ENCODE assay signal across 25 mouse cellular contexts in the genomic region with DNA sequence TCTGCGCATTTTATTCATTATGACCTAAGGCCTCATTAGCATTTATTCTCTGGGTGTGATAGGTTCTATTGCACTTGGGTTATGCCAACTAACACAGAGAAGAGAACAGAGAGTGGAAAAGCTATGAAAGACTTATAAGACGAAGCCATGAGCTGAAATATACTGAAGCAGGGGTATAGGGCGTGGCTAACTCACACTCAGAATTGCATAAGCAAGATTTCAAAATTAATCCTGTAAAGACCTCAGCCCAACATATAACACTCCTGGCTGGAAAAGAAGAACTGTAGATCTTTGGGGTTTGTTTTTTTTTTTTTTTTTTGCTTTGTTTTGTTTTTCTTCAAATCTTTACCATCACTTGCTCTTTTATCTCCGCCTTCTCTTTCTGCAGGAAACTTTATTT. TPM values are rescaled to one million over a fixed set of nuclear protein-coding genes. Genes with fewer than 3 reads are reported as not detected.
A peak's percentile ranks its signal among the peaks of the same experiment; 100 is the strongest.
DNase-seq lines count a peak whose midpoint lies in the region; ATAC-seq and TF ChIP-seq lines count a peak whose summit lies in the region.
"Had no signal": no experiment of that assay in that cellular context is flagged by ENCODE, and none has a peak within 500 bp of the region (broad histone marks: within the 10 kb centered on the region; RNA-seq: fewer than 3 reads in every experiment).

A gene (plus strand): TSS at position 228 of the 400 bp plus-strand sequence.

- TF ChIP-seq CTCF in bone marrow, adult 2 months (IDR thresholded peaks at IDR 0.05; ENCODE audit: control insufficient read depth, insufficient read depth, low read length): no peak
- TF ChIP-seq CTCF in cerebellum, adult 2 months (IDR thresholded peaks at IDR 0.05; ENCODE audit: borderline replicate concordance, insufficient read depth, low read depth, low read length): no peak

- peak within 1 kb of the TSS; percentile 50; the same call in 1 of the 2 replicates for H3K27ac ChIP-seq in bone marrow, adult 2 months (ENCODE audit: control insufficient read depth, insufficient read depth, low read depth, low read length, poor library complexity)
- no peak within 1 kb of the TSS for H3K27ac ChIP-seq in cerebellum, adult 2 months (ENCODE audit: insufficient read depth, low read length)
- no peak within 1 kb of the TSS for H3K27ac ChIP-seq in forebrain, embryonic 12.5 days
- H3K27ac ChIP-seq: heart, embryonic 15.5 days; hindbrain, embryonic 15.5 days; limb, embryonic 13.5 days; liver, embryonic 12.5 days; stomach, postnatal 0 days had no signal

- no peaks in the 10 kb centered on the region for H3K27me3 ChIP-seq in cerebellum, adult 2 months (ENCODE audit: control insufficient read depth, insufficient read depth, low read length)
- H3K27me3 ChIP-seq in forebrain, embryonic 12.5 days: no peaks in the 10 kb centered on the region
- H3K27me3 ChIP-seq: heart, embryonic 15.5 days; hindbrain, embryonic 15.5 days; limb, embryonic 13.5 days; liver, embryonic 12.5 days had no signal

- H3K9me3 ChIP-seq in forebrain, embryonic 12.5 days: no peaks in the 10 kb centered on the region
- H3K9me3 ChIP-seq: heart, embryonic 15.5 days; hindbrain, embryonic 15.5 days; limb, embryonic 13.5 days; liver, embryonic 12.5 days had no signal

- peaks cover 3% of the 10 kb centered on the region; the same call in 1 of the 2 replicates for H3K4me1 ChIP-seq in bone marrow, adult 2 months (ENCODE audit: control insufficient read depth, insufficient read depth, low read length)
- no peaks in the 10 kb centered on the region for H3K4me1 ChIP-seq in cerebellum, adult 2 months (ENCODE audit: control insufficient read depth, insufficient read depth, low read length)
- no peaks in the 10 kb centered on the region for H3K4me1 ChIP-seq in forebrain, embryonic 12.5 days
- H3K4me1 ChIP-seq: heart, embryonic 15.5 days; hindbrain, embryonic 15.5 days; limb, embryonic 13.5 days had no signal

- no peak within 1 kb of the TSS for H3K9ac ChIP-seq in forebrain, embryonic 12.5 days
- H3K9ac ChIP-seq: heart, embryonic 15.5 days; hindbrain, embryonic 15.5 days; limb, embryonic 13.5 days; liver, embryonic 12.5 days had no signal

- TF ChIP-seq POLR2A in bone marrow, adult 2 months (IDR thresholded peaks at IDR 0.05; ENCODE audit: borderline replicate concordance, control insufficient read depth, low read depth, low read length): no peak
- no peak for TF ChIP-seq POLR2A in cerebellum, adult 2 months (IDR thresholded peaks at IDR 0.05; ENCODE audit: borderline replicate concordance, insufficient read depth, low read length)

- DNase-seq in right cerebral cortex, postnatal 25 days: no peak
- DNase-seq in cerebellum, adult 2 months: no peak
- DNase-seq: adrenal gland, postnatal 14 days; cerebellum, adult 11 months; cerebellum, postnatal 10 days; gastrocnemius, postnatal 25 days; heart, postnatal 4 days; kidney, postnatal 36 days; lung, adult 18-20 months; right cerebral cortex, adult 18-20 months had no signal

- H3K4me2 ChIP-seq in forebrain, embryonic 12.5 days: no peak within 1 kb of the TSS
- H3K4me2 ChIP-seq: heart, embryonic 15.5 days; hindbrain, embryonic 15.5 days; limb, embryonic 13.5 days; liver, embryonic 12.5 days had no signal

- peak within 1 kb of the TSS; percentile 62 for H3K4me3 ChIP-seq in bone marrow, adult 2 months (replicated peaks; ENCODE audit: control insufficient read depth, low read depth, low read length)
- no peak within 1 kb of the TSS for H3K4me3 ChIP-seq in cerebellum, adult 2 months (replicated peaks; ENCODE audit: insufficient read depth, low read depth, low read length)
- no peak within 1 kb of the TSS for H3K4me3 ChIP-seq in forebrain, embryonic 12.5 days (replicated peaks)
- H3K4me3 ChIP-seq: heart, embryonic 15.5 days; hindbrain, embryonic 15.5 days; limb, embryonic 13.5 days; liver, embryonic 12.5 days had no signal

- H3K36me3 ChIP-seq in forebrain, embryonic 12.5 days (replicated peaks): no peaks in the 10 kb centered on the region
- H3K36me3 ChIP-seq: heart, embryonic 15.5 days; hindbrain, embryonic 15.5 days; limb, embryonic 13.5 days; liver, embryonic 12.5 days had no signal

- ATAC-seq in CD4-positive, CD25-positive, alpha-beta regulatory T cell, adult 4 months: no peak
- peak; percentile 82 for ATAC-seq in granulocyte monocyte progenitor cell, adult 5-6 weeks (replicated peaks; ENCODE audit: poor library complexity, severe bottlenecking)
- ATAC-seq in megakaryocyte progenitor cell, adult 5-6 weeks (replicated peaks; ENCODE audit: poor library complexity): peak; percentile 62
- no peak for ATAC-seq in forebrain, embryonic 12.5 days (ENCODE audit: low FRiP score)
- ATAC-seq: forebrain, embryonic 16.5 days; intestine, postnatal 0 days; liver, embryonic 12.5 days; midbrain, embryonic 16.5 days had no signal

- WGBS in bone marrow, adult 2 months: 61% methylated on average over 4 of the region's 4 CpGs
- 82% methylated on average over 4 of the region's 4 CpGs for WGBS in cerebellum, adult 2 months
- 84% methylated on average over 4 of the region's 4 CpGs for WGBS in forebrain, embryonic 12.5 days

RNA-seq across cellular contexts. Expression of the gene that starts here (rescaled TPM):
- polyA plus RNA-seq in CD4-positive, CD25-positive, alpha-beta regulatory T cell, adult 4 months (2017; shearing (Covaris generic)): 10 to 100 TPM; 48.7 to 51.9 TPM
- 10.1 and 21.5 TPM in 2 replicates for polyA plus RNA-seq in bone marrow, adult 2 months (2011; ENCODE audit: insufficient read depth, insufficient read length, low replicate concordance, missing spikeins)
- total RNA-seq in granulocyte monocyte progenitor cell, adult 5-6 weeks (2014; fragmentation: Nextera tagmentation): 77.9 and 81.0 TPM in 2 replicates
- total RNA-seq in granulocyte monocyte progenitor cell, adult 5-6 weeks (2017): 132 and 146 TPM in 2 replicates
- total RNA-seq in megakaryocyte progenitor cell, adult 5-6 weeks (2015): 75.3 and 101 TPM in 2 replicates
- total RNA-seq in megakaryocyte progenitor cell, adult 5-6 weeks (2017): 102 and 119 TPM in 2 replicates
- polyA plus RNA-seq in cerebellum, adult 2 months (2012; rRNA removed): 0.10 and 0.13 TPM in 2 replicates
- polyA plus RNA-seq in forebrain, embryonic 12.5 days (2016; fragmentation: Nextera tagmentation; extraction: Ambion mirVana): 0.21 and 0.32 TPM in 2 replicates
- polyA plus RNA-seq: C2C12; midbrain, embryonic 16.5 days; neural tube, embryonic 14.5 days had no signal

Comparison
In these comparisons a context has a peak if more than half of its experiments do, and no peak if none do; other contexts are left out.
1. ATAC-seq: peak in granulocyte monocyte progenitor cell, adult 5-6 weeks (single experiment) and megakaryocyte progenitor cell, adult 5-6 weeks (single experiment); none in CD4-positive, CD25-positive, alpha-beta regulatory T cell, adult 4 months (single experiment) and forebrain, embryonic 12.5 days (single experiment).